Mouse (Mus musculus) embryonic facial prominence, embryonic 12.5 days (tissue): ENCODE measurements around the gene Omp. TPM values are rescaled to one million over a fixed set of nuclear protein-coding genes. Genes with fewer than 3 reads are reported as not detected.

ENCODE experiments used
- ATAC-seq: fragments of 200-750 bp; cut with Nextera tagmentation; 2 replicates; pipeline ENCODE4 v1.8.0; 2017; ENCODE audit not compliant: insufficient number of reproducible peaks, insufficient read depth, low FRiP score, low TSS enrichment
- H3K27ac ChIP-seq: fragments of 300-500 bp; sonication (generic); 2 replicates; pipeline ENCODE4 v1.5.1; 2016; ENCODE audit warnings: mild to moderate bottlenecking
- H3K27me3 ChIP-seq: fragments of 300-500 bp; sonication (generic); 2 replicates; pipeline ENCODE4 v1.6.1; 2016; ENCODE audit warnings: mild to moderate bottlenecking, moderate library complexity
- H3K36me3 ChIP-seq: fragments of 300-500 bp; sonication (generic); 2 replicates; pipeline ENCODE4 v1.6.1; 2016; ENCODE audit warnings: mild to moderate bottlenecking
- H3K4me1 ChIP-seq: fragments of 300-500 bp; sonication (generic); 2 replicates; pipeline ENCODE4 v1.6.1; 2016
- H3K4me2 ChIP-seq: fragments of 300-500 bp; sonication (generic); replicated peaks from 2 replicates; pipeline ENCODE4 v1.6.1; 2016; ENCODE audit warnings: mild to moderate bottlenecking, moderate library complexity
- H3K4me3 ChIP-seq: fragments of 300-500 bp; sonication (generic); 2 replicates; pipeline ENCODE4 v1.5.1; 2016; ENCODE audit warnings: mild to moderate bottlenecking
- H3K9ac ChIP-seq: fragments of 300-500 bp; sonication (generic); 2 replicates; pipeline ENCODE4 v1.6.1; 2016; ENCODE audit warnings: mild to moderate bottlenecking, moderate library complexity
- H3K9me3 ChIP-seq: fragments of 300-500 bp; sonication (generic); 2 replicates; pipeline ENCODE4 v1.6.1; 2016; ENCODE audit warnings: mild to moderate bottlenecking, moderate library complexity
- WGBS: fragments of 180-500 bp; shearing (Covaris S2); methylation state at CpG from one replicate; pipeline ENCODE4 v1.1.7; 2016; 5-methylcytosine and 5-hydroxymethylcytosine counted together
- polyA plus RNA-seq: library from polyadenylated mRNA; unstranded; fragments of >200 nt; fragmentation: Nextera tagmentation; extraction: Ambion mirVana; gene quantifications from 2 replicates; pipeline ENCODE4 v1.2.1, GENCODE M21; 2016

Gene Omp
- polyA plus RNA-seq, 1 experiment from 2014 or later, result 0.46 TPM

DNA sequence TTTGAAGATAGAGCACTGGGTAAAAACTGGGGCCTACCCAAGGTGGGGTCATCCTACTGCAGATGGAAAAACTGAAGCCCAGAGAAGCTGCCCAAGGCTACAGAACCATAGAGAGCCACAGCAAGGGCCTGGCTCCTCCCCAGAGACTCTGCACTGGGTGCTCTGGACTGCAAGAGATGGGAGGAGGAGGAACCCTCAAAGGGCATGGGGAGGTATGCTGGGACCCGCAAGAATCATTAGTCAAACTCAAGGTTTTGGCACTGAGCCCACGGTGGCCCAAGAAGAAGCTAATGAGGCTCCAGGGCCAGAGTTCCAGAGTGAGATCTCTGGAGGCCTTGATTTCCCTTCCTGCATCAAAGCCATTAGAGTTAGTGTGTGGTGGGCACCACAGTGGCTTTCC, 7.3 kb downstream of the Omp start:
- WGBS, result 78% methylated on average over 2 of the region's 2 CpGs
- no peak overlapping the region for H3K4me2 ChIP-seq
- ATAC-seq, result no peak

DNA sequence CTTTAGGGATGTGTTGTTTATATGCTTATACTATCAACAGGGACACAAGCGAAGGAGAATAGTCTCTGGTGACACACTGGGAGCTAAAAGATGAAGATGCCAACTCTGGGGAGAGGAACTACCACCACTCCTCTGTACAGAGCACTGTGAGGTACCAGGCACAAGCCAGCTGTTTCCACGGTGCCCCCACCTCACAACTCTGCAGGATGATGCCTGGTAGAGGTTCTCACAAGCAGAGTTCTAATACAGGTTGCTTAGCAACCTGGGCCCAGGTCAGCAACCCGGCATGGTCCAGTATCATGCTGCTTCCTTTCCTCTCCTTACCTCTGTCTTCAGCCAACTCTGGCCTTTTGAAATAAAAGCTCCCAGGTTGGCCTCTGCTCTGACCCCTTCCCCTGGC, 7.7 kb downstream of the Omp start:
- H3K4me1 ChIP-seq, result no peaks in the 10 kb centered on the region
- H3K36me3 ChIP-seq, result no peaks in the 10 kb centered on the region
- H3K27ac ChIP-seq, result no peak overlapping the region
- H3K27me3 ChIP-seq, result no peaks in the 10 kb centered on the region
- 45% methylated on average over 3 of the region's 3 CpGs for WGBS
- H3K4me2 ChIP-seq, result no peak overlapping the region
- no peaks in the 10 kb centered on the region for H3K9me3 ChIP-seq
- H3K9ac ChIP-seq, result 0 out of 2 replicates have a peak overlapping the region, but pooled peaks have one; percentile 10
- no peak overlapping the region for H3K4me3 ChIP-seq
- no peak; the same call in 1 of the 2 replicates for ATAC-seq

More for the DNA sequence above, 7.3 kb downstream of the Omp start:
- no peaks in the 10 kb centered on the region for H3K4me1 ChIP-seq
- H3K9ac ChIP-seq, result 0 out of 2 replicates have a peak overlapping the region, but pooled peaks have one; percentile 10
- H3K36me3 ChIP-seq, result no peaks in the 10 kb centered on the region
- H3K9me3 ChIP-seq, result no peaks in the 10 kb centered on the region
- no peak overlapping the region for H3K4me3 ChIP-seq
- H3K27ac ChIP-seq, result no peak overlapping the region
- H3K27me3 ChIP-seq, result no peaks in the 10 kb centered on the region

DNA sequence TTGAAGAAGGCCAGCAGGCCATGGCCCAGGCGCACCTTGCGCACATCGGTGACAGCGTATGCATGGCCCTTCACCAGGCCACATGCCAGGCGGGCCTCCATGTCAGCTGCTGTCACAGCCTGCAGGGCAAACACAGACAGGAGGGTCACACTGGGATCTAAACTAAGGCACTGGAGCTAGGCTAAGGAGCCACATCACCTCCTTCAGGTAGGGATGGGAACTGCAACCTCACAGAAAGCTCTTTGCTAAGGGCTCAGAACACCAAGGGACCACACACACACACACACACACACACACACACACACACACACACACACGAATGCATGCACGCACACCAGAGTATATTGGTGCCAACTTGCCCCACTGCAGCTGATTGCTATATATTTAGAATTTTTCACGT, 13.6 kb downstream of the Omp start:
- H3K4me3 ChIP-seq, result no peak overlapping the region
- H3K4me1 ChIP-seq, result no peaks in the 10 kb centered on the region
- no peak overlapping the region for H3K27ac ChIP-seq
- H3K4me2 ChIP-seq, result no peak overlapping the region
- H3K9me3 ChIP-seq, result no peaks in the 10 kb centered on the region
- no peak for ATAC-seq
- 88% methylated on average over 8 of the region's 8 CpGs for WGBS
- no peak overlapping the region for H3K9ac ChIP-seq
- no peaks in the 10 kb centered on the region for H3K36me3 ChIP-seq
- H3K27me3 ChIP-seq, result no peaks in the 10 kb centered on the region

DNA sequence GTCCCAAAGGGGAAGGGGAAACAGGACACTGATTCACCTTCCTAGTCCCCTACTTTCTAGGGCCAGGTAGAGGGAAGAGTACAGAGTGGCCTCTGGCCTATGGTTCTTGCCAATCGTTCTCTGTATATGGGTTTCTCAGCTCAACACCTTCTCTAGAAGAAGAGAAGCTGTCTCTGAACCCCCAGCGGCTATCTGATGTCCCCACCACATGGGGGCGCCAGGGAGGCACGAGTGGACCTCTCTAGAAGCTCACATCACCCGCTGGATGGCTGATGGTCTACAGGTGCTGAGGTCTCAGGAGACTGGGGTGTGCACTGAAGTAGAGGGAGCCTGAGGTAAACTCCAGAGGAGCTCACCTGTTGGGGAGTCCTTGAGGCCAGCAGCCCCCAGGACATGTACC, 19.8 kb downstream of the Omp start:
- no peak overlapping the region for H3K9ac ChIP-seq
- no peaks in the 10 kb centered on the region for H3K36me3 ChIP-seq
- H3K27me3 ChIP-seq, result 0 out of 2 replicates have a peak, but pooled peaks cover 8% of the 10 kb centered on the region
- no peaks in the 10 kb centered on the region for H3K4me1 ChIP-seq
- H3K4me2 ChIP-seq, result no peak overlapping the region
- H3K4me3 ChIP-seq, result no peak overlapping the region
- no peak for ATAC-seq
- no peaks in the 10 kb centered on the region for H3K9me3 ChIP-seq
- WGBS, result 42% methylated on average over 5 of the region's 5 CpGs
- no peak overlapping the region for H3K27ac ChIP-seq

DNA sequence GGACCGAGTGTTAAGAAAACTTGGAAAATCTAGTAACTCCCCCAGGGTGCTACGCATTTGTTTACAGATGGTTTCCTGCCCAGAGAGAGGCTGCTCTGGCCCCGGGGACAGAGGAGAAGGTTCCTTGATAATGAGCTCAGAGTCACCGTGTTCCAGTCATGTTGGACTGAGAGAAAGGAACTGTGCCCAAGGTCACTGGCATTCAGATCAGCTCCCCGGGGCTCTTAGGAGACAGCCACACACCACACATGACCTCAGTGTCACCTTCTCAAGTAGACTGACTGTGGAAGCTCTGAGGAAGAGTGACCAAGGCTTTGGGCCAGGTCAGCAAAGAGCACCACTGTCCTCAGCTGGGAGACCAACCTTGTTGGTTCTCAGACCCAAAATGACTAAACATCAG, 20.6 kb downstream of the Omp start:
- H3K27ac ChIP-seq, result no peak overlapping the region
- H3K27me3 ChIP-seq, result 0 out of 2 replicates have a peak, but pooled peaks cover 8% of the 10 kb centered on the region
- H3K4me1 ChIP-seq, result no peaks in the 10 kb centered on the region
- H3K9ac ChIP-seq, result no peak overlapping the region
- 57% methylated on average over 5 of the region's 5 CpGs for WGBS
- H3K4me3 ChIP-seq, result no peak overlapping the region
- no peaks in the 10 kb centered on the region for H3K9me3 ChIP-seq
- no peaks in the 10 kb centered on the region for H3K36me3 ChIP-seq
- no peak for ATAC-seq
- no peak overlapping the region for H3K4me2 ChIP-seq

DNA sequence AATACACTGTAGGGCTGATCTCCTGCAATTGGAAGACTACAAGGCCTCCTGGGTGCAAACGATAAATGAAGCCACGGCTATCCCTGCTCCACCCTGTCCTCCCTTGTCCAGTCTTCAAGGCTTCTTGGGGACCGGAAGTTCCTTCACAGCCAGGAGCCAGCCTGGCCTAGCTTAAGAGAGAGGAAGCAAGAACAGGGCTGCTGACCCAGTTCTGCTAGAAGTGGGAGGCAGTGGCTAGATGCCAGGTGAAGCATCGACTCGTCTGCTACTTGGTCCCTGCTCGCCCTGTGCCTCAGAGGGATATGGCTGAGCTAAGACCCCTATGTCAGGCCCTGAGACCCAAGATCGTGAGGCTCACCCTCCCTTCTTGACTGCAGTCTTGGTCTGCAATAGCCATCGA, 23.6 kb downstream of the Omp start:
- ATAC-seq, result no peak
- no peak overlapping the region for H3K27ac ChIP-seq
- no peak overlapping the region for H3K4me2 ChIP-seq
- 0 out of 2 replicates have a peak, but pooled peaks cover 9% of the 10 kb centered on the region for H3K27me3 ChIP-seq
- H3K9ac ChIP-seq, result no peak overlapping the region
- WGBS, result 79% methylated on average over 8 of the region's 8 CpGs
- H3K9me3 ChIP-seq, result no peaks in the 10 kb centered on the region
- 0 out of 2 replicates have a peak, but pooled peaks cover 4% of the 10 kb centered on the region for H3K4me1 ChIP-seq
- H3K36me3 ChIP-seq, result no peaks in the 10 kb centered on the region
- no peak overlapping the region for H3K4me3 ChIP-seq

DNA sequence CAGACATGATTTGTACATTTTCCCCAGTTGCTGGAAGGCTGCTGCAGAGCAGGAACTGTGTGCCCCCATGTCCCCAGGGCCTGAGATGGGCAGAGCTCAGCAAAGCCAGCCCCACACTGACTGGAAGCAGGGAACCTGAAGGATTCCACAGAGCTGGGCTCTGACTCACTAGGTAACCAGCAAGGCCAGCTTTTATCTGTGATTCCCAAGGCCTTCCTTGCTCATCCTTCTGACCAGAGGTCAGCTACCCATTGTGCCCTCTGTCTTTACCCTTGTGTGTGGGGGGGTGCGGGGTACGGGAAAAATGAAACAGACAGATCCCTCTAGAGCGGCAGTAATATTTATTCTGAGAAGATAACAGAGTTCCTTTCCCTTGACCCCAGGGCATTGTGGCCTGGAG, 24.1 kb downstream of the Omp start:
- no peak overlapping the region for H3K4me2 ChIP-seq
- 0 out of 2 replicates have a peak, but pooled peaks cover 4% of the 10 kb centered on the region for H3K4me1 ChIP-seq
- H3K4me3 ChIP-seq, result no peak overlapping the region
- H3K36me3 ChIP-seq, result no peaks in the 10 kb centered on the region
- no peaks in the 10 kb centered on the region for H3K9me3 ChIP-seq
- 77% methylated on average over 3 of the region's 3 CpGs for WGBS
- no peak overlapping the region for H3K27ac ChIP-seq
- H3K9ac ChIP-seq, result no peak overlapping the region
- H3K27me3 ChIP-seq, result 0 out of 2 replicates have a peak, but pooled peaks cover 13% of the 10 kb centered on the region
- no peak for ATAC-seq

DNA sequence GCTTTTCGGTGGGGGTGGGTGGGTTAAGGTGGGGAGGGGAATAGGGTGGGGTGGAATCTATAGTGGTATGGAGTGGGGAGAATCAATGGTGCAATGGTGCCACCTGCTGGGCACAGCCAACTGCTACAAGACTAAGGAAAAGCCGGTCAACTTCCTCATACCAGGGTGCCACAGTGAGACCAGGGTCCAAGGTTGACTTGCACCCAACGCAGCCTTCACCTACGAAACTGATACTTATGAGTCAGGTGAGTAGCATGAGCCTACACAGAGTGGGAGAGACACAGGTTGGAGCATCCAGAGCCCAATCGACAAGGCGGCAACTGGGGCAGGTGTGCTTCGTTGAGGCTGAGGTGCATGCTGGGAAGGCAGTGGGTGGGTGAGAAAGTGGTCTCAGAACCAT, 25.0 kb downstream of the Omp start:
- H3K27ac ChIP-seq, result no peak overlapping the region
- ATAC-seq, result peak; percentile 42; the same call in 1 of the 2 replicates

DNA sequence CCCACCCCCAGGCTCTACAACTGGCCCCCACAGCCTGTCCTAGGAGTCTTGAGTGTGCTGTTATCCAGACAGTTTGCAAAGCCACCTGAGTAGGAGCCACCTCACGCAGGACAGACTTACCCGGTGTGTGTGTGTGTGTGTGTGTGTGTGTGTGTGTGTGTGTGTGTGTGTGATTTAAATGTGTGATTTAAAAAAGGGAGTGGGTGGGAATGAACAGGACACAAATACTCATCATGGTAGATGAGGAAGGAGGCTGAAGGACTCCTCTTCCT, 25.4 kb downstream of the Omp start:
- WGBS, result 78% methylated on average over 2 of the region's 2 CpGs
- Histone ChIP-seq H3K9ac (no peak overlapping the region), H3K4me2 (no peak overlapping the region), H3K9me3 (no peaks in the 10 kb centered on the region), H3K27ac (no peak overlapping the region), H3K4me1 (0 out of 2 replicates have a peak, but pooled peaks cover 4% of the 10 kb centered on the region), H3K36me3 (no peaks in the 10 kb centered on the region), H3K4me3 (no peak overlapping the region), H3K27me3 (0 out of 2 replicates have a peak, but pooled peaks cover 18% of the 10 kb centered on the region)
- ATAC-seq, result no peak

More for the DNA sequence above, 25.0 kb downstream of the Omp start:
- WGBS, result 11% methylated on average over 7 of the region's 7 CpGs
- Histone ChIP-seq H3K9ac (no peak overlapping the region), H3K4me1 (0 out of 2 replicates have a peak, but pooled peaks cover 4% of the 10 kb centered on the region), H3K27me3 (0 out of 2 replicates have a peak, but pooled peaks cover 16% of the 10 kb centered on the region), H3K9me3 (no peaks in the 10 kb centered on the region), H3K36me3 (no peaks in the 10 kb centered on the region), H3K4me2 (peak overlapping the region; percentile 45), H3K4me3 (peak overlapping the region; percentile 21)

DNA sequence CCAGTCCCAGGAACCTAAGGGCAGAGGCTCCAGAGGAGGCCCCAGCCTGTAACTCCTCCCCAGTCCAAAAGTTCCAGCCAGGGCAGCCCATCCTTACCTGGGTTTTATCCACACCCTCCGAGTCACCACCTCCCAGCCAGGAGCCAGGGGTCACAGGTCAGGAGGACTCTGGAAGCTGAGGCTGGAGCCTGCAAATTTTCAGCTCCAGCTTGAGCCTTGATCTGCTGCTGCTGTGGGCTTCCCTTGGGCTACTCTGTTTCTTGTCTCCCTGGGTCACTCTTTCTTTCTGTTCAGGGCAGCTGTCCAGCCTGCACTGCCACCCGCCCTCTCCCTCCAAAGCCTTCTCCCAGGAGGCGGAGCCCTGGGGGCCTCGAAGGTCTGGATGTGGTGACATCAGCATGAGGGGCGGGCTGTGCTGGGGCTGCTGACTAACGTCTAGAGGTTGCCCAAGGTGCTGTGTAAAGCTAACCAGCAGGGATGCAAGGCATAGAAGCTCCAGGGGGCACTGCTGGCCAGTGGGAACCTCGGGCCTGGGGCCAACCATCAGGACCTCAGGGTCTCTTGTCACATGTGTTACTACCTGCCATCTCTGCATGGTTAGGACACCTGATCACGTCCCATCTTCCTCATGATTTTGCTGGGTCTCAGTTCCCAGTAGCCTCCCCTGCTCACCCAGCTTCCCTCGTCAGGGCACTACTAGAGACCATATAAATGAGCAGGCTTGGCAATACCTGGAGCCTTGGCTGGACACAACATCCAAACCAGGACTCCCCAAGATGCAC, 25.9 kb downstream of the Omp start, which contains the start of gene Myo7a:
Gene Myo7a, minus strand, starts transcription at position 346 of the 782 bp plus-strand sequence.
- Histone ChIP-seq H3K9ac (no peak within 1 kb of the TSS), H3K9me3 (no peaks in the 10 kb centered on the region), H3K27me3 (0 out of 2 replicates have a peak, but pooled peaks cover 18% of the 10 kb centered on the region), H3K4me2 (peak within 1 kb of the TSS; percentile 45), H3K4me1 (0 out of 2 replicates have a peak, but pooled peaks cover 4% of the 10 kb centered on the region), H3K36me3 (no peaks in the 10 kb centered on the region), H3K27ac (no peak within 1 kb of the TSS), H3K4me3 (peak within 1 kb of the TSS; percentile 21)
- 26% methylated on average over 8 of the region's 9 CpGs for WGBS
- no peak for ATAC-seq

DNA sequence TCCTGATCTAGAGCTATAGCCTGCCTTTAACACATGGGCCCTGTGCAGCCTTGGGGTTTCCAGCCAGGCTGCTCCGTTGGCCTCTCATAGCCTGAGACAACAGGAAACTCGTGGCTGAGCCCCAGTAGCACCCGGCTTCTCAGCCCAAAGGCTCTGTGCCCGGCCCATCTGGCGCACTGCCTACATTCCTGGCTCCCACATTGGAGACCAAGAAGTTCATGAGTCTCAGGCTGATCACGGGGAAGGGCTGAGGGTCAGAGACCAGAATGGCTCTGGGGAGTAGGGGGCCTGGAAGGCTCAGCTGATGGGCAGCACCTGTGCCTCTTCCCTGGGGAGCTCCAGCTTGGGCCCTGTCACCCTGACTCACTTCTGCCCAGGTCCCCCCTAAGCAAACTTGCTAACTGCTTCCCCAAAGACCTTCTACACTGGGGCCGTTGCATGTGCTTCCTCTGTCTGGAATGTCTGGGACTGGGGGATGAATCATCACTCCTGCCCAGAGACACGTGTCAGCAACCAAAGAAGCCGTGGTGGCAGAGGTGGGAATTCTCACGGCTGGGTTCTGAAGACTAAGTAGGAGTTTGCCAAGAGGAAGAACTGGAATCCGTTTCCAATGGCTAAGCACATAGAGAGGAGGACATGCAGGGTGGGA, 28.2 kb downstream of the Omp start:
- Histone ChIP-seq H3K4me3 (no peak overlapping the region), H3K4me1 (0 out of 2 replicates have a peak, but pooled peaks cover 4% of the 10 kb centered on the region), H3K27ac (no peak overlapping the region), H3K36me3 (no peaks in the 10 kb centered on the region), H3K27me3 (peaks cover 19% of the 10 kb centered on the region), H3K9me3 (no peaks in the 10 kb centered on the region), H3K4me2 (no peak overlapping the region), H3K9ac (no peak overlapping the region)
- ATAC-seq, result no peak
- 65% methylated on average over 11 of the region's 11 CpGs for WGBS

DNA sequence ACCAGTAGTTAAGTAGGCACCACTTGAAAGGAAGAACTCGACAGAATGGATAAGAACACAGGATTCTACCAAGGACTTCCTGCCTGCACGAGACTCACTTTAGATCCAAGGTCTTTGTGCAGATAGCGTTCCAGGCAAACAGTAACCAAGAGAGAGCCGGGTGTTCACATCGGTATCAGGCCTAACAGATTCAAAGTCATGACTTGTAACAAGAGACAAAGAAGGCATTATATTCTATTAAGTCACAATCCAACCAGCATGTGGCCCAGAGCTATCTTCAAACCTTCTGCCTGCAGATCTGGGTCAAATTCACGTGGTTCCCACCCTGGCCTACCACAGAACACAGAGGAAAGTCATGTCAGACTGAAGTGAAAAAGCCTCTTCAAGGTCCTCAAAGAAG, 30.6 kb downstream of the Omp start:
- Histone ChIP-seq H3K4me2 (no peak overlapping the region), H3K4me3 (no peak overlapping the region), H3K4me1 (peaks cover 13% of the 10 kb centered on the region), H3K9me3 (no peaks in the 10 kb centered on the region), H3K36me3 (no peaks in the 10 kb centered on the region), H3K9ac (no peak overlapping the region), H3K27me3 (peaks cover 36% of the 10 kb centered on the region), H3K27ac (no peak overlapping the region)
- 50% methylated on average over 6 of the region's 6 CpGs for WGBS
- ATAC-seq, result no peak
